Mouse (Mus musculus): ENCODE results near the gene Tbata.

DNA sequence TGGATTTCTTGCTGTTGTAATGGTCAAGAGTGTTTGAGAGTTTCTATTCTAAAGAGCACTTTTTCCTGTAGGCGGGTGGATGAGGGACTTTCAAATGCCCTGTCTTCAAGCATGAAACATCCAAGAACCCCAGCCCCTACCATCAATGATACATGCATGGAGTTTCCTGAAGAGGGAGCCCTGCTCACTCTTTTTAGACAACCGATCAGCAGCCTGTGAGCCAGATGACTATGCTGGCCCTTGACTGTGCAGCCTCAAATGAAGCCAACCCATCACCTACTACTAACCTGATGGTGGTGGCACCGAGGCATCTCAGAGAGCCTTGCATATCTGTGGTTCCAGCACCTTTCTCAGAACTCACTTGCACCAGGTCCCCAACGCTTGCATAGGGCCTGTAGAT, 742 bp downstream of the Tbata start:
- TF ChIP-seq CTCF (IDR thresholded peaks at IDR 0.05; ENCODE audit: extremely low read depth, insufficient read depth, insufficient read length, insufficient replicate concordance) (no peak), POLR2A (IDR thresholded peaks at IDR 0.05; ENCODE audit: low read depth, low read length) (no peak)
